Mouse (Mus musculus) lung, embryonic 15.5 days (tissue): ENCODE data around the gene Lrmda. TPM values are rescaled to one million over a fixed set of nuclear protein-coding genes. Genes with fewer than 3 reads are reported as not detected.

Experiments
- ATAC-seq: fragments of 200-750 bp; cut with Nextera tagmentation; 2 replicates; pipeline ENCODE4 v1.8.0; 2017; ENCODE audit warnings: moderate number of reproducible peaks, borderline replicate concordance; ENCODE audit not compliant: low FRiP score, low TSS enrichment; ENCODE audit errors: extremely low read depth
- H3K27ac ChIP-seq: fragments of 300-500 bp; sonication (generic); 2 replicates; pipeline ENCODE4 v1.5.1; 2015; ENCODE audit warnings: moderate library complexity, mild to moderate bottlenecking, inconsistent platforms
- H3K27me3 ChIP-seq: fragments of 300-500 bp; sonication (generic); 2 replicates; pipeline ENCODE4 v1.6.1; 2015; ENCODE audit warnings: inconsistent platforms
- H3K36me3 ChIP-seq: fragments of 300-500 bp; sonication (generic); 2 replicates; pipeline ENCODE4 v1.6.1; 2015; ENCODE audit warnings: inconsistent platforms
- H3K4me1 ChIP-seq: fragments of 300-500 bp; sonication (generic); 2 replicates; pipeline ENCODE4 v1.6.1; 2015; ENCODE audit warnings: inconsistent platforms
- H3K4me2 ChIP-seq: fragments of 300-500 bp; sonication (generic); 2 replicates; pipeline ENCODE4 v1.6.1; 2015; ENCODE audit warnings: inconsistent platforms, mild to moderate bottlenecking, moderate library complexity
- H3K4me3 ChIP-seq: fragments of 300-500 bp; sonication (generic); 2 replicates; pipeline ENCODE4 v1.5.1; 2015; ENCODE audit warnings: mild to moderate bottlenecking, inconsistent platforms
- H3K9ac ChIP-seq: fragments of 300-500 bp; sonication (generic); 2 replicates; pipeline ENCODE4 v1.6.1; 2015; ENCODE audit warnings: inconsistent platforms
- H3K9me3 ChIP-seq: fragments of 300-500 bp; sonication (generic); 2 replicates; pipeline ENCODE4 v1.6.1; 2016; ENCODE audit warnings: inconsistent platforms
- WGBS: fragments of 180-500 bp; shearing (Covaris S2); methylation state at CpG from one replicate; pipeline ENCODE4 v1.1.7; 2015; 5-methylcytosine and 5-hydroxymethylcytosine counted together
- polyA plus RNA-seq: library from polyadenylated mRNA; unstranded; fragments of >200 nt; fragmentation: Nextera tagmentation; extraction: Ambion mirVana; gene quantifications from 2 replicates; pipeline ENCODE4 v1.2.1, GENCODE M21; 2015

Lrmda gene
- polyA plus RNA-seq, 1 experiment from 2014 or later: 0.39 TPM

GRCm38 (mm10) chr14:22673581-22673980, 654.1 kb downstream of the Lrmda start:
- peaks cover 6% of the 10 kb centered on the region for H3K4me1 ChIP-seq
- ATAC-seq: no peak
- no peak overlapping the region for H3K4me3 ChIP-seq
- no peak overlapping the region for H3K9ac ChIP-seq
- no peaks in the 10 kb centered on the region for H3K27me3 ChIP-seq
- H3K9me3 ChIP-seq: no peaks in the 10 kb centered on the region
- H3K27ac ChIP-seq: no peak overlapping the region
- no peak overlapping the region for H3K4me2 ChIP-seq
- 38% methylated on average over 5 of the region's 5 CpGs for WGBS
- H3K36me3 ChIP-seq: no peaks in the 10 kb centered on the region

DNA sequence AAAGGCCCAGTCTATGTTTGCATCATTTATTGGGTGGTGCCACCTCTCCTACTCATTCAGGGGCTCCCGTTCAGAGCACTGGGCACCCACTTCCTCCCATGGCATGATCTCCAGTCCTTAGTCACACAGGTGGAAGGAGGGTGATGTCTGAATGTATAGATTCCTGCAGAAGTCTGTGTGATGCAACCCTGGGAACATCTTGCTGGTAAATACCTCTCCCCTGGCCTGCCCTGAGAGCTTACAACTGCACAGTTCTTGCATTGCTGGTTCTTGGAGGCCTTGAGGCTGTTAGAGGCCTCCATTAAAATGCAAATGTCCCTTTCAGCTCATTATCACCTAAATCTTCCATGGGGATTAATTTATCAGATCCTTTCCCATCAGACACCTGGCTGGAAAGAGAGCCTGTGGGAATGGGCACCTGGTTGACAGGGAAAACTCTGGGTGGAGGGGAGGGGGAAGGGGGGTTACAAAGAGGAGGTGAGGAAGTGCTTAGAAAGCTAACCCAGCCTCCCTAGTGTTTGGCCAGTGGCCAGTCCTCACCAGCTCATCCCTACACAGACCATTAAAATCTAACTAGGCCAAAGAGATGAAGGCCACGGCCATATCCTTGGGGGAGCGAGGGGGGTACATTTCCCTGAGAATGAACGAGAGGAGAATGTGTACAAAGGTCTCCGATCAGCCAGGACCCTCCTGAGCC, 659.6 kb downstream of the Lrmda start:
- peak; percentile 49; the same call in 1 of the 2 replicates for ATAC-seq
- no peak overlapping the region for H3K27ac ChIP-seq

GRCm38 (mm10) chr14:22679705-22680643, 660.5 kb downstream of the Lrmda start:
- Histone ChIP-seq H3K36me3 (no peaks in the 10 kb centered on the region), H3K4me3 (no peak overlapping the region), H3K4me1 (peaks cover 18% of the 10 kb centered on the region; the same call in 1 of the 2 replicates), H3K9ac (no peak overlapping the region), H3K27me3 (no peaks in the 10 kb centered on the region), H3K27ac (no peak overlapping the region), H3K9me3 (no peaks in the 10 kb centered on the region), H3K4me2 (no peak overlapping the region)
- 51% methylated on average over 9 of the region's 9 CpGs for WGBS
- ATAC-seq: peak; percentile 55

More for the DNA sequence above, 659.6 kb downstream of the Lrmda start:
- H3K9ac ChIP-seq: no peak overlapping the region
- no peak overlapping the region for H3K4me2 ChIP-seq
- no peaks in the 10 kb centered on the region for H3K27me3 ChIP-seq
- H3K4me1 ChIP-seq: peaks cover 18% of the 10 kb centered on the region; the same call in 1 of the 2 replicates
- no peaks in the 10 kb centered on the region for H3K36me3 ChIP-seq
- H3K9me3 ChIP-seq: no peaks in the 10 kb centered on the region
- H3K4me3 ChIP-seq: no peak overlapping the region
- 51% methylated on average over 5 of the region's 5 CpGs for WGBS

- peak overlapping the region; percentile 56 for H3K27ac ChIP-seq
Measured at GRCm38 (mm10) chr14:22686886-22687285, 667.4 kb downstream of the Lrmda start.

DNA sequence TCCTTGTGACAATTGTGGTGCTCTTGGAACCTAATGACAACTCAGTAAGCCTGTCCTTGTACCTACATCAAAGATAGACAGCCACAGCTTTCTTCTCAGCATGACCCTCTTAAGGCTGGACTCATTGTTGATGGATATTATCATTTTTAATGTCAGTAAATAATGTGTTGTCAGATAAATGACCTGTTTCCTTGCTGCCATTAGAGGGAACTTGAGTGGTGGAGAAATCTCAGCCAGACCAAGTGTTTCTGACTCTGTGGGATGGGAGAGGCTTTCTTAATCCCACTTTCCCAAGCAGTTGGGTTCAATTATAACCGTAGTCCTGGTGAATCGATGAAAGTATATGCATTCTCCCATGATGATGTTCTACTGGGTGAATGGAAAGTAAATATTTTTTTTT, 668.9 kb downstream of the Lrmda start:
- WGBS: 38% methylated on average over 2 of the region's 2 CpGs
- Histone ChIP-seq H3K4me3 (no peak overlapping the region), H3K27ac (0 out of 2 replicates have a peak overlapping the region, but pooled peaks have one; percentile 64), H3K27me3 (no peaks in the 10 kb centered on the region), H3K4me2 (no peak overlapping the region), H3K9me3 (no peaks in the 10 kb centered on the region), H3K9ac (no peak overlapping the region), H3K4me1 (peaks cover 33% of the 10 kb centered on the region), H3K36me3 (no peaks in the 10 kb centered on the region)
- ATAC-seq: peak; percentile 49; the same call in 1 of the 2 replicates

More at GRCm38 (mm10) chr14:22686886-22687285, 667.4 kb downstream of the Lrmda start:
- H3K9ac ChIP-seq: no peak overlapping the region
- H3K9me3 ChIP-seq: no peaks in the 10 kb centered on the region
- H3K4me1 ChIP-seq: peaks cover 33% of the 10 kb centered on the region
- no peaks in the 10 kb centered on the region for H3K27me3 ChIP-seq
- H3K4me2 ChIP-seq: no peak overlapping the region
- ATAC-seq: peak; percentile 86
- 36% methylated on average over 4 of the region's 4 CpGs for WGBS
- H3K4me3 ChIP-seq: no peak overlapping the region
- H3K36me3 ChIP-seq: no peaks in the 10 kb centered on the region

GRCm38 (mm10) chr14:22695448-22695847, 675.9 kb downstream of the Lrmda start:
- no peak overlapping the region for H3K4me3 ChIP-seq
- 26% methylated on average over 6 of the region's 6 CpGs for WGBS
- H3K27ac ChIP-seq: no peak overlapping the region
- no peak overlapping the region for H3K9ac ChIP-seq
- no peaks in the 10 kb centered on the region for H3K27me3 ChIP-seq
- H3K9me3 ChIP-seq: no peaks in the 10 kb centered on the region
- H3K4me2 ChIP-seq: no peak overlapping the region
- H3K36me3 ChIP-seq: no peaks in the 10 kb centered on the region
- no peak for ATAC-seq
- peaks cover 7% of the 10 kb centered on the region for H3K4me1 ChIP-seq

GRCm38 (mm10) chr14:22695931-22696365, 676.4 kb downstream of the Lrmda start:
- Histone ChIP-seq H3K27ac (no peak overlapping the region), H3K27me3 (no peaks in the 10 kb centered on the region), H3K9ac (no peak overlapping the region), H3K4me1 (peaks cover 7% of the 10 kb centered on the region), H3K36me3 (no peaks in the 10 kb centered on the region), H3K9me3 (no peaks in the 10 kb centered on the region), H3K4me2 (no peak overlapping the region), H3K4me3 (no peak overlapping the region)
- whole genome bisulfite sequencing: 52% methylated on average over 4 of the region's 4 CpGs
- ATAC-seq: no peak

DNA sequence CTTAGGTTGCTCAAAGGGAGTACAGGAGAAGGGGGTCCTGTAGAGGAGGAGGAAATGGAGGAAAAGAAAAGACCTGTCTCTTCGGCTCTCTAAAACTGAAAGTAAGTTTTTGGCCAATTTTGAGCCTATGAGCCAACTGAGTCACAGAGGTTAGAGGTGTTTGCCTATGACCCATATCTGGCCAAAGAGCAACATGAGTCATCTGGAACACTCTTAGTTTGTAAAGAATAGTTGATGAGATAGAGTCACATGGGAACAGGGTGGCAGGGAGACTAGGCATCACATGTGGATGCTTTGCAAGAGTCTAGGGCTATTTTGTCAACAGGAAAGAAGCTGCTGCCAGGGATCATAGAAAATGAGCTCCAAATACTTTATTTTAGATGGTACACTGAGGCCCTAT, 680.7 kb downstream of the Lrmda start:
- Histone ChIP-seq H3K27me3 (no peaks in the 10 kb centered on the region), H3K27ac (no peak overlapping the region), H3K4me2 (no peak overlapping the region), H3K9me3 (no peaks in the 10 kb centered on the region), H3K4me3 (no peak overlapping the region), H3K36me3 (no peaks in the 10 kb centered on the region), H3K9ac (no peak overlapping the region), H3K4me1 (peaks cover 7% of the 10 kb centered on the region)
- ATAC-seq: no peak
- WGBS: 100% methylated on average over 1 of the region's 1 CpGs

DNA sequence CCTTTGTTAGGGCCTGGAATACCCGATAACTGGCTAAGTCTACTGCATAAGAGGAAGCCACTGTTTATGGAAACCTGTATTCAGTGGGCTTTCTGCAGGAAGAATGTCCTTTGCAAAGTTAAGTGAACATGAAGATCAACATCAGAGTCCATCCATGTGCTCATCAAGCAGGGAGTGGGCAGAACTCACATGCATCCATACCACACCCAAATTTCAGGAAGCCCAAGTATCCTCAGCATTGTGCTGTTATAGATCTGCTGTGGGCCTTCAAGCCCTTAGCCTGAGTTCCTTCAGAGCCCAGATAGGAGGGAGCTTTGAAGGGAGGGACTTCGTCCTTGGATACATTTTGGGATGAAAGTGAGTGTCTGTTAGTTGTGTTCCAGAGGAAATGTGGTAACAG, 681.2 kb downstream of the Lrmda start:
- Histone ChIP-seq H3K36me3 (no peaks in the 10 kb centered on the region), H3K27me3 (no peaks in the 10 kb centered on the region), H3K4me2 (no peak overlapping the region), H3K4me3 (no peak overlapping the region), H3K9ac (no peak overlapping the region), H3K4me1 (peaks cover 3% of the 10 kb centered on the region), H3K27ac (no peak overlapping the region), H3K9me3 (no peaks in the 10 kb centered on the region)
- ATAC-seq: no peak
- 86% methylated on average over 2 of the region's 2 CpGs for WGBS

- peak; percentile 92 for ATAC-seq
- Histone ChIP-seq H3K4me2 (no peak overlapping the region), H3K9me3 (no peaks in the 10 kb centered on the region), H3K4me3 (no peak overlapping the region), H3K9ac (no peak overlapping the region), H3K36me3 (no peaks in the 10 kb centered on the region), H3K27me3 (no peaks in the 10 kb centered on the region), H3K4me1 (peaks cover 24% of the 10 kb centered on the region), H3K27ac (peak overlapping the region; percentile 61)
- 42% methylated on average over 9 of the region's 9 CpGs for WGBS
Measured at GRCm38 (mm10) chr14:22707958-22708701, 688.6 kb downstream of the Lrmda start.

- ATAC-seq: no peak
- no peak overlapping the region for H3K4me3 ChIP-seq
- H3K27ac ChIP-seq: no peak overlapping the region
- no peak overlapping the region for H3K4me2 ChIP-seq
- no peaks in the 10 kb centered on the region for H3K27me3 ChIP-seq
- no peaks in the 10 kb centered on the region for H3K36me3 ChIP-seq
- H3K9me3 ChIP-seq: no peaks in the 10 kb centered on the region
- H3K9ac ChIP-seq: no peak overlapping the region
- peaks cover 24% of the 10 kb centered on the region for H3K4me1 ChIP-seq
- 68% methylated on average over 6 of the region's 6 CpGs for WGBS
Measured at GRCm38 (mm10) chr14:22710071-22710661, 690.7 kb downstream of the Lrmda start.
